In genomic region chrX:157809721-157810120, GRCm38 (mm10) we compare ENCODE assay signal across 33 mouse cellular contexts. TPM values are rescaled to one million over a fixed set of nuclear protein-coding genes. Genes with fewer than 3 reads are reported as not detected.
"Had no signal": no experiment of that assay in that cellular context is flagged by ENCODE, and none has a peak within 500 bp of the region (broad histone marks: within the 10 kb centered on the region; RNA-seq: fewer than 3 reads in every experiment).

No protein-coding gene starts in this region.

- H3K4me3 ChIP-seq: limb, embryonic 10.5 days; limb, embryonic 12.5 days; limb, embryonic 13.5 days; limb, embryonic 15.5 days; liver, embryonic 12.5 days; liver, embryonic 13.5 days; liver, embryonic 15.5 days; lung, embryonic 15.5 days; megakaryocyte, embryonic 14.5 days; midbrain, embryonic 10.5 days; midbrain, embryonic 12.5 days; midbrain, embryonic 13.5 days; midbrain, embryonic 15.5 days; myocyte; neural tube, embryonic 12.5 days had no signal

- H3K27me3 ChIP-seq: limb, embryonic 12.5 days; limb, embryonic 13.5 days; limb, embryonic 15.5 days; liver, embryonic 12.5 days; liver, embryonic 13.5 days; liver, embryonic 15.5 days; lung, embryonic 15.5 days; megakaryocyte, embryonic 14.5 days; midbrain, embryonic 12.5 days; midbrain, embryonic 13.5 days; midbrain, embryonic 15.5 days; neural tube, embryonic 12.5 days had no signal

- H3K9ac ChIP-seq: limb, embryonic 12.5 days; limb, embryonic 13.5 days; limb, embryonic 15.5 days; liver, embryonic 12.5 days; liver, embryonic 13.5 days; liver, embryonic 14.5 days; liver, embryonic 15.5 days; liver, postnatal 0 days; lung, embryonic 14.5 days; lung, embryonic 15.5 days; midbrain, embryonic 12.5 days; midbrain, embryonic 13.5 days; midbrain, embryonic 15.5 days; neural tube, embryonic 12.5 days had no signal

- H3K4me1 ChIP-seq: limb, embryonic 10.5 days; limb, embryonic 12.5 days; limb, embryonic 13.5 days; limb, embryonic 15.5 days; liver, embryonic 12.5 days; liver, embryonic 13.5 days; liver, embryonic 15.5 days; lung, embryonic 15.5 days; megakaryocyte, embryonic 14.5 days; midbrain, embryonic 10.5 days; midbrain, embryonic 12.5 days; midbrain, embryonic 13.5 days; midbrain, embryonic 15.5 days; neural tube, embryonic 12.5 days had no signal

- H3K4me2 ChIP-seq: limb, embryonic 12.5 days; limb, embryonic 13.5 days; limb, embryonic 15.5 days; liver, embryonic 11.5 days; liver, embryonic 12.5 days; liver, embryonic 13.5 days; liver, embryonic 15.5 days; lung, embryonic 14.5 days; lung, embryonic 15.5 days; midbrain, embryonic 11.5 days; midbrain, embryonic 12.5 days; midbrain, embryonic 13.5 days; midbrain, embryonic 15.5 days; neural tube, embryonic 12.5 days had no signal

- DNase-seq: left cerebral cortex, postnatal 4 days; liver; liver, embryonic 13.5 days; liver, postnatal 0 days; lung, adult 18-20 months; lung, adult 2 months; lung, embryonic 14.5 days; lung, postnatal 10 days; lung, postnatal 14 days; lung, postnatal 36 days; lung, postnatal 4 days had no signal

- ATAC-seq: liver, embryonic 12.5 days; liver, postnatal 0 days; lung, postnatal 0 days; midbrain, embryonic 13.5 days; midbrain, embryonic 15.5 days; midbrain, embryonic 16.5 days had no signal

- H3K36me3 ChIP-seq: limb, embryonic 10.5 days; limb, embryonic 12.5 days; limb, embryonic 13.5 days; limb, embryonic 15.5 days; liver, embryonic 12.5 days; liver, embryonic 13.5 days; liver, embryonic 15.5 days; lung, embryonic 15.5 days; midbrain, embryonic 10.5 days; midbrain, embryonic 12.5 days; midbrain, embryonic 13.5 days; midbrain, embryonic 15.5 days; neural tube, embryonic 12.5 days had no signal

- H3K9me3 ChIP-seq: limb, embryonic 10.5 days; limb, embryonic 12.5 days; limb, embryonic 13.5 days; limb, embryonic 15.5 days; liver, embryonic 12.5 days; liver, embryonic 15.5 days; lung, embryonic 15.5 days; megakaryocyte, embryonic 14.5 days; midbrain, embryonic 10.5 days; midbrain, embryonic 12.5 days; midbrain, embryonic 13.5 days; midbrain, embryonic 15.5 days; neural tube, embryonic 12.5 days had no signal

- H3K27ac ChIP-seq: limb, embryonic 10.5 days; limb, embryonic 12.5 days; limb, embryonic 13.5 days; limb, embryonic 15.5 days; liver, embryonic 12.5 days; liver, embryonic 13.5 days; liver, embryonic 14.5 days; liver, embryonic 15.5 days; lung, embryonic 15.5 days; macrophage; midbrain, embryonic 10.5 days; midbrain, embryonic 12.5 days; midbrain, embryonic 13.5 days; midbrain, embryonic 15.5 days; neural tube, embryonic 12.5 days had no signal

RNA-seq across cellular contexts. Expression of gene Klhl34, which starts 8.5 kb away (rescaled TPM):
- polyA plus RNA-seq: liver, adult 2 months; liver, embryonic 12.5 days; liver, embryonic 13.5 days; liver, embryonic 14.5 days; liver, embryonic 15.5 days; liver, embryonic 16.5 days; liver, postnatal 0 days; macrophage had no signal
